Mouse (Mus musculus): Measurements from ENCODE around the gene Thrb.

- TF ChIP-seq POLR2A (IDR thresholded peaks at IDR 0.05; ENCODE audit: low read depth, low read length): no peak
- no peak for TF ChIP-seq CTCF (conservative IDR thresholded peaks at IDR 0.05; ENCODE audit: insufficient read depth, insufficient read length, low read depth, low read length)
These were observed 59.4 kb downstream of the Thrb start for GRCm38 (mm10) chr14:17719494-17719893.
